Mouse (Mus musculus) frontal cortex, postnatal 10 days (tissue): ENCODE measurements around the gene Eya4.

Experiments used
- DNase-seq, 2 experiments: peaks; one replicate each; pipeline ENCODE4 v3.0.0; 2022; ENCODE audit warnings: low spot score in 2 of 2, mixed read lengths in 1 of 2

Gene Eya4

GRCm38 (mm10) chr10:23233425-23233824 is 117.2 kb downstream of the Eya4 start:
- no peak for DNase-seq

- no peak for DNase-seq
These were observed 119.7 kb downstream of the Eya4 start for GRCm38 (mm10) chr10:23230863-23231262.

GRCm38 (mm10) chr10:23223336-23223735 is 127.2 kb downstream of the Eya4 start:
- no peak for DNase-seq

GRCm38 (mm10) chr10:23220432-23220831 is 130.2 kb downstream of the Eya4 start:
- DNase-seq, result no peak

GRCm38 (mm10) chr10:23216815-23217214 is 133.8 kb downstream of the Eya4 start:
- DNase-seq, result no peak

GRCm38 (mm10) chr10:23211381-23211780 is 139.2 kb downstream of the Eya4 start:
- DNase-seq, result no peak

GRCm38 (mm10) chr10:23203885-23204284 is 146.7 kb downstream of the Eya4 start:
- no peak for DNase-seq

GRCm38 (mm10) chr10:23203144-23203838 is 147.3 kb downstream of the Eya4 start:
- no peak for DNase-seq

- DNase-seq, result no peak
These were observed 148.0 kb downstream of the Eya4 start for GRCm38 (mm10) chr10:23202591-23202990.

- no peak for DNase-seq
These were observed 152.3 kb downstream of the Eya4 start for GRCm38 (mm10) chr10:23198251-23198650.

GRCm38 (mm10) chr10:23196336-23196735 is 154.2 kb downstream of the Eya4 start:
- no peak for DNase-seq

GRCm38 (mm10) chr10:23195337-23195736 is 155.2 kb downstream of the Eya4 start:
- no peak for DNase-seq

GRCm38 (mm10) chr10:23189836-23190235 is 160.8 kb downstream of the Eya4 start:
- no peak for DNase-seq

- DNase-seq, result no peak
These were observed 165.2 kb downstream of the Eya4 start for GRCm38 (mm10) chr10:23185391-23185790.

GRCm38 (mm10) chr10:23181572-23182493 is 168.8 kb downstream of the Eya4 start:
- no peak for DNase-seq

GRCm38 (mm10) chr10:23179285-23179684 is 171.3 kb downstream of the Eya4 start:
- no peak for DNase-seq

GRCm38 (mm10) chr10:23177347-23178046 is 173.1 kb downstream of the Eya4 start:
- no peak for DNase-seq

GRCm38 (mm10) chr10:23176666-23177346 is 173.8 kb downstream of the Eya4 start:
- no peak for DNase-seq

- DNase-seq, result no peak
These were observed 179.0 kb downstream of the Eya4 start for GRCm38 (mm10) chr10:23171541-23171940.

- DNase-seq, result no peak
These were observed 185.4 kb downstream of the Eya4 start for GRCm38 (mm10) chr10:23165089-23165642.

- no peak for DNase-seq
These were observed 190.7 kb downstream of the Eya4 start for GRCm38 (mm10) chr10:23159844-23160243.
